Mouse (Mus musculus) kidney, embryonic 14.5 days (tissue): ENCODE data around the gene Spint1. TPM values are rescaled to one million over a fixed set of nuclear protein-coding genes. Genes with fewer than 3 reads are reported as not detected.

ENCODE experiments used
- ATAC-seq: fragments of 200-750 bp; cut with Nextera tagmentation; 2 replicates; pipeline ENCODE4 v1.8.0; 2017; ENCODE audit warnings: moderate number of reproducible peaks, mild to moderate bottlenecking, moderate TSS enrichment, moderate library complexity; ENCODE audit not compliant: low FRiP score, low TSS enrichment
- H3K27ac ChIP-seq: fragments of 300-500 bp; sonication (generic); 2 replicates; pipeline ENCODE4 v1.5.1; 2014; ENCODE audit warnings: low read depth, mild to moderate bottlenecking, low read length, moderate library complexity, mixed read lengths
- H3K27me3 ChIP-seq: fragments of 300-500 bp; sonication (generic); 2 replicates; pipeline ENCODE4 v1.6.1; 2014; ENCODE audit warnings: mild to moderate bottlenecking, low read length; ENCODE audit not compliant: control insufficient read depth, insufficient read depth
- H3K36me3 ChIP-seq: fragments of 300-500 bp; sonication (generic); 2 replicates; pipeline ENCODE4 v1.6.1; 2014; ENCODE audit warnings: low read length, mixed read lengths; ENCODE audit not compliant: control insufficient read depth, insufficient read depth
- H3K4me1 ChIP-seq: fragments of 300-500 bp; sonication (generic); 2 replicates; pipeline ENCODE4 v1.6.1; 2014; ENCODE audit warnings: low read length, mixed read lengths; ENCODE audit not compliant: control insufficient read depth, insufficient read depth
- H3K4me2 ChIP-seq: fragments of 300-500 bp; sonication (generic); replicated peaks from 2 replicates; pipeline ENCODE4 v1.6.1; 2014; ENCODE audit warnings: low read depth, mild to moderate bottlenecking, low read length
- H3K4me3 ChIP-seq: fragments of 300-500 bp; sonication (generic); 2 replicates; pipeline ENCODE4 v1.5.1; 2014; ENCODE audit warnings: mild to moderate bottlenecking, low read length
- H3K9ac ChIP-seq: fragments of 300-500 bp; sonication (generic); 2 replicates; pipeline ENCODE4 v1.6.1; 2014; ENCODE audit warnings: low read depth, mild to moderate bottlenecking, low read length, moderate library complexity
- H3K9me3 ChIP-seq: fragments of 300-500 bp; sonication (generic); 2 replicates; pipeline ENCODE4 v1.6.1; 2016; ENCODE audit warnings: low read length; ENCODE audit not compliant: control insufficient read depth
- WGBS: fragments of 180-500 bp; shearing (Covaris S2); extraction: QIAGEN DNeasy Blood & Tissue Kit; methylation state at CpG from one replicate; pipeline ENCODE4 v1.1.7; 2014; 5-methylcytosine and 5-hydroxymethylcytosine counted together
- polyA plus RNA-seq: library from polyadenylated mRNA; unstranded; fragments of >200 nt; fragmentation: Nextera tagmentation; extraction: Ambion mirVana; gene quantifications from 2 replicates; pipeline ENCODE4 v1.2.1, GENCODE M21; 2014

Gene Spint1
- polyA plus RNA-seq, 1 experiment from 2014 or later = 38.1 TPM

GRCm38 (mm10) chr2:119238671-119239070 lies 1.5 kb downstream of the Spint1 start:
- H3K4me3 ChIP-seq = peak overlapping the region; percentile 56; the same call in 1 of the 2 replicates
- no peaks in the 10 kb centered on the region for H3K9me3 ChIP-seq
- WGBS = 71% methylated on average over 2 of the region's 2 CpGs
- H3K4me2 ChIP-seq = peak overlapping the region; percentile 79
- ATAC-seq = no peak
- peaks cover 41% of the 10 kb centered on the region for H3K27me3 ChIP-seq
- no peak overlapping the region for H3K9ac ChIP-seq
- 0 out of 2 replicates have a peak, but pooled peaks cover 8% of the 10 kb centered on the region for H3K4me1 ChIP-seq
- no peak overlapping the region for H3K27ac ChIP-seq
- H3K36me3 ChIP-seq = no peaks in the 10 kb centered on the region

GRCm38 (mm10) chr2:119240075-119240818 lies 3.1 kb downstream of the Spint1 start:
- Histone ChIP-seq H3K9ac (no peak overlapping the region), H3K4me3 (no peak overlapping the region), H3K4me1 (0 out of 2 replicates have a peak, but pooled peaks cover 8% of the 10 kb centered on the region), H3K36me3 (no peaks in the 10 kb centered on the region), H3K27me3 (peaks cover 41% of the 10 kb centered on the region), H3K9me3 (no peaks in the 10 kb centered on the region), H3K27ac (no peak overlapping the region), H3K4me2 (no peak overlapping the region)
- no peak for ATAC-seq
- 58% methylated on average over 4 of the region's 4 CpGs for WGBS

GRCm38 (mm10) chr2:119240819-119241186 lies 3.6 kb downstream of the Spint1 start:
- no peak overlapping the region for H3K9ac ChIP-seq
- 92% methylated on average over 4 of the region's 4 CpGs for WGBS
- H3K4me1 ChIP-seq = 0 out of 2 replicates have a peak, but pooled peaks cover 8% of the 10 kb centered on the region

GRCm38 (mm10) chr2:119242548-119242947 lies 5.4 kb downstream of the Spint1 start:
- ATAC-seq = no peak
- WGBS = 67% methylated on average over 9 of the region's 9 CpGs
- no peaks in the 10 kb centered on the region for H3K9me3 ChIP-seq

More at GRCm38 (mm10) chr2:119240819-119241186, 3.6 kb downstream of the Spint1 start:
- H3K9me3 ChIP-seq = no peaks in the 10 kb centered on the region
- no peak for ATAC-seq
- no peak overlapping the region for H3K27ac ChIP-seq
- H3K27me3 ChIP-seq = peaks cover 40% of the 10 kb centered on the region
- no peak overlapping the region for H3K4me2 ChIP-seq
- H3K36me3 ChIP-seq = peaks cover 4% of the 10 kb centered on the region; the same call in 1 of the 2 replicates
- H3K4me3 ChIP-seq = no peak overlapping the region

GRCm38 (mm10) chr2:119245246-119245645 lies 8.1 kb downstream of the Spint1 start:
- 75% methylated on average over 7 of the region's 7 CpGs for WGBS
- Histone ChIP-seq H3K4me2 (no peak overlapping the region), H3K27me3 (no peaks in the 10 kb centered on the region), H3K4me1 (no peaks in the 10 kb centered on the region; the same call in 1 of the 2 replicates), H3K4me3 (no peak overlapping the region), H3K27ac (no peak overlapping the region), H3K36me3 (peaks cover 4% of the 10 kb centered on the region; the same call in 1 of the 2 replicates), H3K9ac (no peak overlapping the region), H3K9me3 (no peaks in the 10 kb centered on the region)
- ATAC-seq = no peak

More at GRCm38 (mm10) chr2:119242548-119242947, 5.4 kb downstream of the Spint1 start:
- Histone ChIP-seq H3K4me1 (0 out of 2 replicates have a peak, but pooled peaks cover 3% of the 10 kb centered on the region), H3K9ac (no peak overlapping the region), H3K4me3 (no peak overlapping the region), H3K27ac (no peak overlapping the region), H3K36me3 (peaks cover 4% of the 10 kb centered on the region; the same call in 1 of the 2 replicates), H3K4me2 (no peak overlapping the region), H3K27me3 (peaks cover 22% of the 10 kb centered on the region)

- ATAC-seq = no peak
- Histone ChIP-seq H3K9me3 (no peaks in the 10 kb centered on the region), H3K27me3 (no peaks in the 10 kb centered on the region), H3K4me3 (no peak overlapping the region), H3K27ac (no peak overlapping the region), H3K36me3 (peaks cover 4% of the 10 kb centered on the region; the same call in 1 of the 2 replicates), H3K4me2 (no peak overlapping the region), H3K9ac (no peak overlapping the region), H3K4me1 (no peaks in the 10 kb centered on the region; the same call in 1 of the 2 replicates)
- 83% methylated on average over 9 of the region's 9 CpGs for WGBS
Observed at GRCm38 (mm10) chr2:119247904-119248303, 10.7 kb downstream of the Spint1 start.

GRCm38 (mm10) chr2:119249592-119250061 lies 12.5 kb downstream of the Spint1 start:
- 64% methylated on average over 4 of the region's 4 CpGs for WGBS

GRCm38 (mm10) chr2:119250377-119250776 lies 13.2 kb downstream of the Spint1 start:
- Histone ChIP-seq H3K4me2 (no peak overlapping the region), H3K9me3 (no peaks in the 10 kb centered on the region), H3K27ac (no peak overlapping the region), H3K4me3 (no peak overlapping the region), H3K9ac (no peak overlapping the region), H3K4me1 (no peaks in the 10 kb centered on the region; the same call in 1 of the 2 replicates), H3K36me3 (peaks cover 4% of the 10 kb centered on the region; the same call in 1 of the 2 replicates), H3K27me3 (peaks cover 14% of the 10 kb centered on the region; the same call in 1 of the 2 replicates)
- ATAC-seq = no peak
- 65% methylated on average over 5 of the region's 5 CpGs for WGBS

More at GRCm38 (mm10) chr2:119249592-119250061, 12.5 kb downstream of the Spint1 start:
- H3K4me2 ChIP-seq = no peak overlapping the region
- ATAC-seq = no peak
- H3K9me3 ChIP-seq = no peaks in the 10 kb centered on the region
- no peak overlapping the region for H3K4me3 ChIP-seq
- H3K27ac ChIP-seq = no peak overlapping the region
- peaks cover 7% of the 10 kb centered on the region; the same call in 1 of the 2 replicates for H3K27me3 ChIP-seq
- H3K4me1 ChIP-seq = no peaks in the 10 kb centered on the region; the same call in 1 of the 2 replicates
- H3K9ac ChIP-seq = no peak overlapping the region
- H3K36me3 ChIP-seq = peaks cover 4% of the 10 kb centered on the region; the same call in 1 of the 2 replicates
